Mouse (Mus musculus): ENCODE results near the gene Map4k3. TPM values are rescaled to one million over a fixed set of nuclear protein-coding genes. Genes with fewer than 3 reads are reported as not detected.

Gene Map4k3
- polyA plus RNA-seq, 1 experiment = 14.4 TPM

- TF ChIP-seq POLR2A (IDR thresholded peaks at IDR 0.05; ENCODE audit: control insufficient read depth, low read depth, low read length) (no peak), CTCF (IDR thresholded peaks at IDR 0.05; ENCODE audit: control insufficient read depth, insufficient read depth, insufficient replicate concordance, low read depth, low read length) (no peak)
- Histone ChIP-seq H3K27ac (ENCODE audit: control insufficient read depth, insufficient read depth, low read depth, low read length) (no peak overlapping the region), H3K36me3 (ENCODE audit: control insufficient read depth, insufficient read depth, low read length) (no peaks in the 10 kb centered on the region), H3K27me3 (ENCODE audit: control insufficient read depth, insufficient read depth, low read length) (no peaks in the 10 kb centered on the region), H3K4me1 (ENCODE audit: control insufficient read depth, insufficient read depth, low read length) (peaks cover 2% of the 10 kb centered on the region; the same call in 1 of the 2 replicates), H3K4me3 (ENCODE audit: control insufficient read depth, low read depth, low read length) (no peak overlapping the region)
Measured at GRCm38 (mm10) chr17:80698191-80698901, 29.9 kb downstream of the Map4k3 start.

DNA sequence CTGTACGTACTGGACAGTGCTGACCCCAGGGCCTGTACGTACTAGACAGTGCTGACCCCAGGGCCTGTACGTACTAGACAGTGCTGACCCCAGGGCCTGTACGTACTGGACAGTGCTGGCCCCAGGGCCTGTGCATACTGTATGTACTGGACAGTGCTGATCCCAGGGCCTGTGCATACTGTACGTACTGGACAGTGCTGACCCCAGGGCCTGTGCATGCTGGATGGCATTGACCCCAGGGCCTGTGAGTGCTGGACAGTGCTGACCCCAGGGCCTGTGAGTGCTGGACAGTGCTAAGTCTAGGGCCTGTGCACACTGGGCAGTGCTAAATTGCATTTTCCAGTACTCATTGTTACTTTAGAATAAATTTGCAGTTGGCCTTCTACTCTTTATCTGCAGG lies 31.3 kb downstream of the Map4k3 start:
- Histone ChIP-seq H3K27ac (ENCODE audit: control insufficient read depth, insufficient read depth, low read depth, low read length) (no peak overlapping the region), H3K36me3 (ENCODE audit: control insufficient read depth, insufficient read depth, low read length) (no peaks in the 10 kb centered on the region), H3K4me3 (ENCODE audit: control insufficient read depth, low read depth, low read length) (no peak overlapping the region), H3K4me1 (ENCODE audit: control insufficient read depth, insufficient read depth, low read length) (peaks cover 4% of the 10 kb centered on the region; the same call in 1 of the 2 replicates), H3K27me3 (ENCODE audit: control insufficient read depth, insufficient read depth, low read length) (no peaks in the 10 kb centered on the region)
- TF ChIP-seq POLR2A (IDR thresholded peaks at IDR 0.05; ENCODE audit: control insufficient read depth, low read depth, low read length) = no peak
- TF ChIP-seq CTCF (IDR thresholded peaks at IDR 0.05; ENCODE audit: control insufficient read depth, insufficient read depth, insufficient replicate concordance, low read depth, low read length) = no peak

DNA sequence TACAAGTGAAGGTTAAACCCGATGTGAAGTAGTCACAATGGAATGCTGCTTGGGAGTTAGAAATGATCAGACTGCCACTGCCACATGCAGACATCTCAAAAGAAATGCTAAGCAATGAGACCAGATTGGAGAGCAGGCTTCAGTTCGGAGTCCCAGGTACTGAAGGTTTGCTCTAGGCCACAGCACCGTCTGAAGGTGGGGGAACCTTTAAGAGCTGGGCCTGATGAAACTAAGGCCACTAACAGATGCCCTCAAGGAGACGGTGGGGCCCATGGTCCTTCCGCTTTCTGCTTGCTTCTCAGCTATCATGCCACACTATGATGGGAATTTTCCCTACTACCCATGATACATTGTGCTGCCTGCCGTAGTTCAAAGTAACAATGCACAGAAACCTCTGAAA lies 32.1 kb downstream of the Map4k3 start:
- H3K27ac ChIP-seq (ENCODE audit: control insufficient read depth, insufficient read depth, low read depth, low read length) = no peak overlapping the region
- H3K4me1 ChIP-seq (ENCODE audit: control insufficient read depth, insufficient read depth, low read length) = peaks cover 2% of the 10 kb centered on the region; the same call in 1 of the 2 replicates
- H3K36me3 ChIP-seq (ENCODE audit: control insufficient read depth, insufficient read depth, low read length) = no peaks in the 10 kb centered on the region
- TF ChIP-seq POLR2A (IDR thresholded peaks at IDR 0.05; ENCODE audit: control insufficient read depth, low read depth, low read length) (no peak), CTCF (IDR thresholded peaks at IDR 0.05; ENCODE audit: control insufficient read depth, insufficient read depth, insufficient replicate concordance, low read depth, low read length) (no peak)
- H3K27me3 ChIP-seq (ENCODE audit: control insufficient read depth, insufficient read depth, low read length) = no peaks in the 10 kb centered on the region
- H3K4me3 ChIP-seq (ENCODE audit: control insufficient read depth, low read depth, low read length) = no peak overlapping the region

GRCm38 (mm10) chr17:80693707-80694106 lies 34.6 kb downstream of the Map4k3 start:
- no peaks in the 10 kb centered on the region for H3K36me3 ChIP-seq (ENCODE audit: control insufficient read depth, insufficient read depth, low read length)
- H3K4me3 ChIP-seq (ENCODE audit: control insufficient read depth, low read depth, low read length) = no peak overlapping the region
- H3K27ac ChIP-seq (ENCODE audit: control insufficient read depth, insufficient read depth, low read depth, low read length) = no peak overlapping the region
- no peaks in the 10 kb centered on the region for H3K27me3 ChIP-seq (ENCODE audit: control insufficient read depth, insufficient read depth, low read length)
- TF ChIP-seq POLR2A (IDR thresholded peaks at IDR 0.05; ENCODE audit: control insufficient read depth, low read depth, low read length) (no peak), CTCF (IDR thresholded peaks at IDR 0.05; ENCODE audit: control insufficient read depth, insufficient read depth, insufficient replicate concordance, low read depth, low read length) (no peak)
- H3K4me1 ChIP-seq (ENCODE audit: control insufficient read depth, insufficient read depth, low read length) = peaks cover 2% of the 10 kb centered on the region

GRCm38 (mm10) chr17:80692183-80692582 lies 36.1 kb downstream of the Map4k3 start:
- no peaks in the 10 kb centered on the region for H3K36me3 ChIP-seq (ENCODE audit: control insufficient read depth, insufficient read depth, low read length)
- peaks cover 2% of the 10 kb centered on the region for H3K4me1 ChIP-seq (ENCODE audit: control insufficient read depth, insufficient read depth, low read length)
- TF ChIP-seq POLR2A (IDR thresholded peaks at IDR 0.05; ENCODE audit: control insufficient read depth, low read depth, low read length) = no peak
- no peak for TF ChIP-seq CTCF (IDR thresholded peaks at IDR 0.05; ENCODE audit: control insufficient read depth, insufficient read depth, insufficient replicate concordance, low read depth, low read length)
- H3K27ac ChIP-seq (ENCODE audit: control insufficient read depth, insufficient read depth, low read depth, low read length) = no peak overlapping the region
- no peak overlapping the region for H3K4me3 ChIP-seq (ENCODE audit: control insufficient read depth, low read depth, low read length)
- no peaks in the 10 kb centered on the region for H3K27me3 ChIP-seq (ENCODE audit: control insufficient read depth, insufficient read depth, low read length)

- Histone ChIP-seq H3K27ac (ENCODE audit: control insufficient read depth, insufficient read depth, low read depth, low read length) (peak overlapping the region; percentile 10), H3K4me1 (ENCODE audit: control insufficient read depth, insufficient read depth, low read length) (peaks cover 2% of the 10 kb centered on the region), H3K4me3 (ENCODE audit: control insufficient read depth, low read depth, low read length) (peak overlapping the region; percentile 63), H3K36me3 (ENCODE audit: control insufficient read depth, insufficient read depth, low read length) (no peaks in the 10 kb centered on the region), H3K27me3 (ENCODE audit: control insufficient read depth, insufficient read depth, low read length) (no peaks in the 10 kb centered on the region)
- TF ChIP-seq POLR2A (IDR thresholded peaks at IDR 0.05; ENCODE audit: control insufficient read depth, low read depth, low read length) (peak; percentile 59; the same call in 1 of the 2 replicates), CTCF (IDR thresholded peaks at IDR 0.05; ENCODE audit: control insufficient read depth, insufficient read depth, insufficient replicate concordance, low read depth, low read length) (0 out of 2 replicates have a peak, but pooled peaks have one; percentile 3)
Measured at GRCm38 (mm10) chr17:80688701-80689100, 39.6 kb downstream of the Map4k3 start.

GRCm38 (mm10) chr17:80686066-80686465 lies 42.2 kb downstream of the Map4k3 start:
- Histone ChIP-seq H3K36me3 (ENCODE audit: control insufficient read depth, insufficient read depth, low read length) (no peaks in the 10 kb centered on the region), H3K27ac (ENCODE audit: control insufficient read depth, insufficient read depth, low read depth, low read length) (no peak overlapping the region), H3K4me3 (ENCODE audit: control insufficient read depth, low read depth, low read length) (no peak overlapping the region), H3K4me1 (ENCODE audit: control insufficient read depth, insufficient read depth, low read length) (no peaks in the 10 kb centered on the region; the same call in none of the 2 replicates), H3K27me3 (ENCODE audit: control insufficient read depth, insufficient read depth, low read length) (no peaks in the 10 kb centered on the region)
- TF ChIP-seq CTCF (IDR thresholded peaks at IDR 0.05; ENCODE audit: control insufficient read depth, insufficient read depth, insufficient replicate concordance, low read depth, low read length) (no peak), POLR2A (IDR thresholded peaks at IDR 0.05; ENCODE audit: control insufficient read depth, low read depth, low read length) (no peak)
